Mouse (Mus musculus) liver, postnatal 0 days (tissue): ENCODE data around the gene Rasa4.

ENCODE experiments used
- CTCF ChIP-seq: sonication (generic); IDR thresholded peaks from 2 replicates; pipeline ENCODE4 v1.5.1; 2016; ENCODE audit warnings: antibody characterized with exemption, low read depth
- EP300 ChIP-seq: IDR thresholded peaks from 2 replicates; pipeline ENCODE4 v1.6.1; 2016; ENCODE audit warnings: antibody characterized with exemption, low read depth, mild to moderate bottlenecking

GRCm38 (mm10) chr5:136069411-136069810 is 14.3 kb upstream of the Rasa4 start:
- TF ChIP-seq EP300 (no peak), CTCF (no peak)
